Mouse (Mus musculus) stomach, embryonic 14.5 days (tissue): Measurements from ENCODE around the gene Cct5. TPM values are rescaled to one million over a fixed set of nuclear protein-coding genes. Genes with fewer than 3 reads are reported as not detected.

Experiments used
- ATAC-seq: fragments of 200-750 bp; cut with Nextera tagmentation; 2 replicates; pipeline ENCODE4 v1.8.0; 2017; ENCODE audit warnings: low read depth, moderate TSS enrichment; ENCODE audit not compliant: insufficient number of reproducible peaks, insufficient read depth, low FRiP score
- H3K27ac ChIP-seq: fragments of 300-500 bp; sonication (generic); 2 replicates; pipeline ENCODE4 v1.5.1; 2014; ENCODE audit warnings: mild to moderate bottlenecking, low read length, moderate library complexity, mixed read lengths
- H3K27me3 ChIP-seq: fragments of 300-500 bp; sonication (generic); 2 replicates; pipeline ENCODE4 v1.6.1; 2014; ENCODE audit warnings: low read length, control low read depth, mixed read lengths; ENCODE audit not compliant: control insufficient read depth, insufficient read depth
- H3K36me3 ChIP-seq: fragments of 300-500 bp; sonication (generic); 2 replicates; pipeline ENCODE4 v1.6.1; 2014; ENCODE audit warnings: mild to moderate bottlenecking, control low read depth, low read length, moderate library complexity, mixed read lengths; ENCODE audit not compliant: control insufficient read depth, insufficient read depth
- H3K4me1 ChIP-seq: fragments of 300-500 bp; sonication (generic); 2 replicates; pipeline ENCODE4 v1.6.1; 2014; ENCODE audit warnings: low read length, control low read depth, mixed read lengths; ENCODE audit not compliant: control insufficient read depth, insufficient read depth
- H3K4me2 ChIP-seq: fragments of 300-500 bp; sonication (generic); replicated peaks from 2 replicates; pipeline ENCODE4 v1.6.1; 2014; ENCODE audit warnings: low read depth, low read length, control low read depth
- H3K4me3 ChIP-seq: fragments of 300-500 bp; sonication (generic); 2 replicates; pipeline ENCODE4 v1.5.1; 2014; ENCODE audit warnings: low read depth, low read length, control low read depth
- H3K9ac ChIP-seq: fragments of 300-500 bp; sonication (generic); replicated peaks from 2 replicates; pipeline ENCODE4 v1.6.1; 2014; ENCODE audit warnings: low read depth, mild to moderate bottlenecking, control low read depth, low read length, moderate library complexity, mixed read lengths
- H3K9me3 ChIP-seq: fragments of 300-500 bp; sonication (generic); 2 replicates; pipeline ENCODE4 v1.6.1; 2016; ENCODE audit warnings: low read depth, low read length, control low read depth; ENCODE audit not compliant: control insufficient read depth
- WGBS: fragments of 180-500 bp; shearing (Covaris S2); extraction: QIAGEN DNeasy Blood & Tissue Kit; methylation state at CpG from one replicate; pipeline ENCODE4 v1.1.7; 2014; 5-methylcytosine and 5-hydroxymethylcytosine counted together
- polyA plus RNA-seq: library from polyadenylated mRNA; unstranded; fragments of >200 nt; fragmentation: Nextera tagmentation; extraction: Ambion mirVana; gene quantifications from 2 replicates; pipeline ENCODE4 v1.2.1, GENCODE M21; 2014

Gene Cct5
- polyA plus RNA-seq, 1 experiment from 2014 or later, result 533 TPM

- H3K27me3 ChIP-seq, result no peaks in the 10 kb centered on the region
- no peak overlapping the region for H3K4me2 ChIP-seq
- H3K27ac ChIP-seq, result no peak overlapping the region
- no peaks in the 10 kb centered on the region for H3K36me3 ChIP-seq
- no peaks in the 10 kb centered on the region for H3K9me3 ChIP-seq
- 65% methylated on average over 4 of the region's 4 CpGs for WGBS
- H3K4me1 ChIP-seq, result no peaks in the 10 kb centered on the region
- H3K9ac ChIP-seq, result no peak overlapping the region
- no peak overlapping the region for H3K4me3 ChIP-seq
- ATAC-seq, result no peak
Observed at GRCm38 (mm10) chr15:31550381-31550780, 51.2 kb downstream of the Cct5 start.

DNA sequence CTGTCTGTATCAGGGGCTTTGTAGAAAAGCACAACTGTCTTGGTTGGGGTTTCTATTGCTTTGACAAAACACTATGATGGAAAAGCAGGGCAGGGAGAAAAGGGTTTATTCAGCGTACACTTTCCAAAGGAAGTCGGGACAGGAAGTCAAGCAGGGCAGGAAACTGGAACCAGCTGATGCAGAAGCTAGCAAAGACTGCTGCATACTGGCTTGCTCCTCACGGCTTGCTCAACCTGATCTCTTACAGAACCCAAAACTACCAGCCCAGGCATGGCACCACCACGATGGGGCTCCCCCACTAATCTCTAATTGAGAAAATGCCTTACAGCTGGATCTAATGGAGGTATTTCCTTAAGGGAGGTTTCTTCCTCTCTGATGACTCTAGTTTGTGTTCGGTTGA lies 54.2 kb downstream of the Cct5 start:
- no peak overlapping the region for H3K4me3 ChIP-seq
- H3K9ac ChIP-seq, result no peak overlapping the region
- H3K4me1 ChIP-seq, result peaks cover 2% of the 10 kb centered on the region; the same call in 1 of the 2 replicates
- no peaks in the 10 kb centered on the region for H3K27me3 ChIP-seq
- no peaks in the 10 kb centered on the region for H3K36me3 ChIP-seq
- no peak overlapping the region for H3K4me2 ChIP-seq
- ATAC-seq, result no peak
- no peaks in the 10 kb centered on the region for H3K9me3 ChIP-seq
- WGBS, result 66% methylated on average over 5 of the region's 5 CpGs
- no peak overlapping the region for H3K27ac ChIP-seq

DNA sequence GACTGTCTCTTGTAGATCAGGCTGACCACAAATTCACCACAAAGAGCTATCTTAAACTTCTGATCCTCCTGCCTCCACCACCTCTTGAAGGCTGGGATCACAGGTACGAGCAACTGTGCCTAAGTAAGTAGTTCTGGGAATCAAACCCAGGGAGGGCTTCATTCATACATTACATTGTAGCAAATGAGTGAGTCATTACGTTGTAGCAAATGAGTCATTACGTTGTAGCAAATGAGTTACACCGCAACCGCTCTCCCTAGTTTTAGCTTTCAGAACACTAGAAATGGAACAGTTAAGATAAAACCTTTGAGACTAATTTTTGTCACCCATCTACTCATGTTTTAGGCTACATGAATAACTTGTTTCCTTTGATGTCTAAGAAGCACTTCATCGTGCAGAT lies 55.3 kb downstream of the Cct5 start:
- no peaks in the 10 kb centered on the region for H3K9me3 ChIP-seq
- WGBS, result 84% methylated on average over 6 of the region's 6 CpGs
- ATAC-seq, result no peak
- no peak overlapping the region for H3K4me2 ChIP-seq
- H3K27me3 ChIP-seq, result no peaks in the 10 kb centered on the region
- H3K4me3 ChIP-seq, result no peak overlapping the region
- no peak overlapping the region for H3K9ac ChIP-seq
- no peak overlapping the region for H3K27ac ChIP-seq
- H3K4me1 ChIP-seq, result peaks cover 8% of the 10 kb centered on the region
- no peaks in the 10 kb centered on the region for H3K36me3 ChIP-seq

GRCm38 (mm10) chr15:31545058-31545457 lies 56.5 kb downstream of the Cct5 start:
- Histone ChIP-seq H3K9me3 (no peaks in the 10 kb centered on the region), H3K4me3 (no peak overlapping the region), H3K4me2 (no peak overlapping the region), H3K9ac (no peak overlapping the region), H3K36me3 (no peaks in the 10 kb centered on the region), H3K4me1 (peaks cover 13% of the 10 kb centered on the region), H3K27ac (no peak overlapping the region), H3K27me3 (no peaks in the 10 kb centered on the region)
- ATAC-seq, result no peak
- WGBS, result 86% methylated on average over 1 of the region's 1 CpGs

DNA sequence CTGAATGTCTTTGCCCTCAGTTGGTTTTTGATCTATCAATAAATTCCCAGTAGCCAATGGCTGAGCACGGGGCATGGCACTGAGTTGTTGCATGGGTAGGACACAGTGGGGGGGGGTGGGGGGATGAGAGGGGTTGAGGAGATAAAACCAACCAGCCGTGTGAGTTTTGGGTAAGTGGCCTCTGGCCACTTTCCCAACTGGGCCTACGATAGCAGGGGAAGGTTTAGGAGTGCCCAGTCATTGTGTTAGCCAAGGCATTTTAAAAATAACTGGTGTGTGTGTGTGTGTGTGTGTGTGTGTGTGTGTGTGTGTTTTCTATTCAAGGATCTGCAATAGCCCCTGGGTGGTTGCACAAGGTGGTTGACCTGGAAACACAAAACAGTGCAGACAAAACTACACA lies 58.4 kb downstream of the Cct5 start:
- WGBS, result 17% methylated on average over 3 of the region's 3 CpGs

DNA sequence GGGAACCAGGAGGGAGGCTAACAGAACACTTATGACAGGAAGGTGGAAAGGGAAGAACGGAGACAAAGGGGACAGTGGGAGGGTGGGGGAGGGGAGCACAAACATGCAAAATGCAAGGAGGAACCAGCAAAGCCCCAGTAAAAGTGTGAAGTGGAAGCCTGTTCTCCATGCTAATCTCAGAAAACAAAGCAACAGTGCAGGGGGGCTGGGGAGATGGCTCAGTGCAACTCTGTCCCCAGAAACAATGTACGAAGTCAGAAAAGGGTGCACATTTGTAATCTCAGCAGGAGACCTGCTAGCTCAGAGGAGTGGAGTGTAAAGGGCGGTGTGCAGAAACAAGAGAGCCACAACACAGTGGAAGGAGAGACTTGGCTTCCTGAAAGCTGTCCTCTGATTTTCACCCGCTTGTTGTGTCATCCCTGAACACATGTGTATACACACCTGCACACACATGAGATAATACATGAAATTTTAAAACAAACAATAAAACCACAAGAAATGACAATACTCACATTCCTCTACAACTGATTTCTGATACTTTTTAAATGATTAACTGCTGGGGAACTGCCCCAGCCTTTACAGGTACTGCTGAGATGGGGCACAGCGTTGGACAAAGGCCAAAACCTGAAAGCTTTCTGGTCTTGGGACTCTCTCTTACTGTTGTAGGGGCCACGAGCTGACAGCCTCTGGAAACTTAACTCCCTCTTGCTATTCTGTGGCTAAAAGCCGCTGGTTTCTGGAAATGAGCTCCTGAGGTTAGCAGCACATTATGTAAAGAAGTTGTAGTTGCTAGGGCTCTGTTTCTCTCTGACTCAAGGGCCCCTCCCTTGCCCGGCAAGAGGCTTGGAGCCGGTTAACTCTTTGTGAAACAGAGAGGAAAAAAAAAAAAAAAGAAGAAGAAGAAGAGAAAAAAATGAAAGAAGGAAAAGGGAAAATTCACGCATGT lies 59.3 kb downstream of the Cct5 start:
- H3K9ac ChIP-seq, result no peak overlapping the region
- H3K27me3 ChIP-seq, result no peaks in the 10 kb centered on the region
- H3K36me3 ChIP-seq, result no peaks in the 10 kb centered on the region
- no peaks in the 10 kb centered on the region for H3K9me3 ChIP-seq
- 11% methylated on average over 10 of the region's 10 CpGs for WGBS
- no peak overlapping the region for H3K4me3 ChIP-seq
- no peak overlapping the region for H3K4me2 ChIP-seq
- peak overlapping the region; percentile 58; the same call in 1 of the 2 replicates for H3K27ac ChIP-seq
- peaks cover 13% of the 10 kb centered on the region for H3K4me1 ChIP-seq
- peak; percentile 46; the same call in 1 of the 2 replicates for ATAC-seq

More for the DNA sequence above, 58.4 kb downstream of the Cct5 start:
- Histone ChIP-seq H3K9ac (no peak overlapping the region), H3K27ac (no peak overlapping the region), H3K27me3 (no peaks in the 10 kb centered on the region), H3K4me3 (no peak overlapping the region), H3K36me3 (no peaks in the 10 kb centered on the region), H3K4me2 (no peak overlapping the region), H3K9me3 (no peaks in the 10 kb centered on the region), H3K4me1 (peaks cover 13% of the 10 kb centered on the region)
- no peak for ATAC-seq

Other genes with a start within 250 kb of the Cct5 start
- gene Ankrd33b, start 234.1 kb downstream of the Cct5 start, polyA plus RNA-seq, result 0.28 and 0.58 TPM in 2 replicates
- gene Ropn1l, start 148.1 kb downstream of the Cct5 start, polyA plus RNA-seq, result 1.4 and 2.3 TPM in 2 replicates
- gene March6, start 70.8 kb downstream of the Cct5 start, polyA plus RNA-seq, result 37.2 and 38.6 TPM in 2 replicates
- gene Cmbl, start 36.4 kb downstream of the Cct5 start, polyA plus RNA-seq, result 7.2 and 8.6 TPM in 2 replicates
- 12.1 and 14.8 TPM in 2 replicates for gene Fam173b, start within 50 bp of the Cct5 start, polyA plus RNA-seq